Mouse (Mus musculus) hindbrain, postnatal 0 days (tissue): ENCODE measurements around the gene Lamc3. TPM values are rescaled to one million over a fixed set of nuclear protein-coding genes. Genes with fewer than 3 reads are reported as not detected.
A peak's percentile ranks its signal among the peaks of the same experiment; 100 is the strongest.

Experiments
- ATAC-seq: fragments of 200-750 bp; cut with Nextera tagmentation; 2 replicates; pipeline ENCODE4 v1.8.0; 2017; ENCODE audit warnings: mild to moderate bottlenecking, moderate TSS enrichment, moderate library complexity
- DNase-seq: peaks from one replicate; pipeline ENCODE4 v3.0.0-alpha.2; 2015; ENCODE audit warnings: low spot score
- H3K27ac ChIP-seq: fragments of 300-500 bp; sonication (generic); 2 replicates; pipeline ENCODE4 v1.5.1; 2014; ENCODE audit warnings: mild to moderate bottlenecking
- H3K27me3 ChIP-seq: fragments of 300-500 bp; sonication (generic); 2 replicates; pipeline ENCODE4 v1.6.1; 2014; ENCODE audit warnings: low read length, mixed read lengths; ENCODE audit not compliant: insufficient read depth
- H3K36me3 ChIP-seq: fragments of 300-500 bp; sonication (generic); 2 replicates; pipeline ENCODE4 v1.6.1; 2014; ENCODE audit warnings: low read length, mixed read lengths; ENCODE audit not compliant: insufficient read depth
- H3K4me1 ChIP-seq: fragments of 300-500 bp; sonication (generic); 2 replicates; pipeline ENCODE4 v1.6.1; 2014; ENCODE audit warnings: antibody characterized with exemption, low read length, mixed read lengths; ENCODE audit not compliant: insufficient read depth
- H3K4me2 ChIP-seq: fragments of 300-500 bp; sonication (generic); 2 replicates; pipeline ENCODE4 v1.6.1; 2014; ENCODE audit warnings: low read depth, mild to moderate bottlenecking, low read length, moderate library complexity, mixed read lengths
- H3K4me3 ChIP-seq: fragments of 300-500 bp; sonication (generic); 2 replicates; pipeline ENCODE4 v1.5.1; 2014; ENCODE audit warnings: low read length
- H3K9ac ChIP-seq: fragments of 300-500 bp; sonication (generic); replicated peaks from 2 replicates; pipeline ENCODE4 v1.6.1; 2014; ENCODE audit warnings: mild to moderate bottlenecking, low read length, moderate library complexity, mixed read lengths
- H3K9me3 ChIP-seq: fragments of 300-500 bp; sonication (generic); 2 replicates; pipeline ENCODE4 v1.6.1; 2016; ENCODE audit warnings: low read length, mixed read lengths
- CTCF ChIP-seq: IDR thresholded peaks from 2 replicates; pipeline ENCODE4 v1.5.1; 2016; ENCODE audit warnings: antibody characterized with exemption, control low read depth, low read depth
- WGBS: fragments of 180-500 bp; shearing (Covaris S2); extraction: QIAGEN DNeasy Blood & Tissue Kit; methylation state at CpG from one replicate; pipeline ENCODE4 v1.1.7; 2014; 5-methylcytosine and 5-hydroxymethylcytosine counted together
- polyA plus RNA-seq: library from polyadenylated mRNA; unstranded; fragments of >200 nt; fragmentation: Nextera tagmentation; extraction: Ambion mirVana; gene quantifications from 2 replicates; pipeline ENCODE4 v1.2.1, GENCODE M21; 2015
- total RNA-seq: library from RNA; depleted of rRNA; stranded (reverse); fragments of >200 nt; gene quantifications from 2 replicates; pipeline ENCODE4 v1.2.3, GENCODE M21; 2014

Gene Lamc3
- total and polyA plus RNA-seq, 2 experiments from 2014 or later, result 2.1 to 11.6 TPM

DNA sequence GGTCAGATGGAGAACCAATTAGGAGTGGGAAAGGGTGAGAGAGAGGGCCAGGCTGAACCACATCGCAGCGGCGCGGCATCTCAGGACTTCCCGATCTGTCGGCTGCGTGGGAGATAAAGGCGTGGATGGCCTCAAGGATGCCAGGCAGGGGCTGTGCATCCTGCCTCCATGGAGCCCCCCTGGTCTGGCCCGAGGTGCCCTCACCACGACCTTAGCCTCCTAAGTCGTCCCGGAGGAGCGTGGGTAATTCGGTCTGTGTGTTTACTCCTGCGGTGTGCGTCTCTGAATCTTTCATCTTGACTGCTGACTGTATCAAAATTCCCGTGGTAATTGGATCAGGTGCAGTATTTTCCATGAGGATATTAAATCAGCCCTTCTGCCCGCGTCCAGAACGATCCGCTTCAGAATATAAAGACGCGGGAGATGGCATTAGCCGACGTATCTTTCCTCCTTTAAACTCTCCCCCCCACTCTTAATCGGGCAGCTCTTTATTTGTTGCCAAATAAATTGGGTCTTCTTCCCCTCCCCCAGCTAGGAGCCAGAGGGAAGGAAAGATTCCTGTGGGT lies 12.7 kb upstream of the Lamc3 start:
- no peak for TF ChIP-seq CTCF
- H3K9me3 ChIP-seq, result no peaks in the 10 kb centered on the region
- H3K4me2 ChIP-seq, result 0 out of 2 replicates have a peak overlapping the region, but pooled peaks have one; percentile 10
- WGBS, result 52% methylated on average over 26 of the region's 26 CpGs
- no peak overlapping the region for H3K27ac ChIP-seq
- DNase-seq (no peak), ATAC-seq (no peak)
- no peak overlapping the region for H3K9ac ChIP-seq
- no peak overlapping the region for H3K4me3 ChIP-seq
- H3K27me3 ChIP-seq, result peaks cover 4% of the 10 kb centered on the region; the same call in 1 of the 2 replicates
- no peaks in the 10 kb centered on the region for H3K36me3 ChIP-seq
- H3K4me1 ChIP-seq, result no peaks in the 10 kb centered on the region

DNA sequence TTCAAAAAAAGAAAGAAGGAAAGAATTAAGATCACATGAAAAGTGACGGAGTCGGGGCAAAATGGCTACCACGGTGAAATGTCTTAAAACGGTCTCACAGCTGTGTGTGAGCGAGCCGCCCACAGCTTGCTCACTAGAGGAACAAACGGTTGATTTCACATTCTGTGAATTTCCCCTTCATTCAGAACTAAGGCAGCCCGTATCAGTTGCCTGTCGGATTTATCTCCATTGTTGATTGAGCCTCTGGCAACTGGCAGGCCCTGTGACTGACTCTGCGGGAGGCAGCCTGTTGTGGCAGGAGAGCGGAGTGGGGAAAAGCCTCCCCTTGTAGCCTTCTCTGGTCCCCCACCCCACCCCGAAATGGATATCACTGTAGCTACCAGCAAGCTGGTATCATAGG lies 10.6 kb upstream of the Lamc3 start:
- ATAC-seq (no peak), DNase-seq (no peak)
- no peak overlapping the region for H3K9ac ChIP-seq
- whole genome bisulfite sequencing, result 20% methylated on average over 12 of the region's 12 CpGs
- TF ChIP-seq CTCF, result no peak
- H3K27ac ChIP-seq, result no peak overlapping the region
- H3K36me3 ChIP-seq, result no peaks in the 10 kb centered on the region
- no peaks in the 10 kb centered on the region for H3K9me3 ChIP-seq
- no peaks in the 10 kb centered on the region for H3K4me1 ChIP-seq
- no peak overlapping the region for H3K4me3 ChIP-seq
- peaks cover 5% of the 10 kb centered on the region; the same call in 1 of the 2 replicates for H3K27me3 ChIP-seq
- H3K4me2 ChIP-seq, result no peak overlapping the region

DNA sequence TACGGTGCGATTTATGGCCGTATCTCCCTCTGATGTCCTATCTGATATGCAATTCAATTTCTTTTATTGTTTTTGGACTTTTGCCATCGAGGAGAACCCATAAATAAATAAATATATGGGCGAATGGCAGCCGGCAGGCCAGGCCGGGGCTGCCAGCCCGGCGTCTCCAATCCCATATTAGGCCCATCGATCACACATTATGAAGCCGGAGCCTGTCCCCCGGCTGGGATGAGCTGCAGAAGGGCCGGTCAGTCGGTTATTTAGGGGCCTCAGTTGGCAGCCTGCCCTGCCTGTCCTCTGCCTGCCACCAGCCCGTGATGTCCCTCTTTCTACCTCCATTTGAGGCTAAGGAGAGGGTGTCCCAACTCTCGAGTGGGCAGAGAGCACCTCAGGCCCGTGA lies 8.5 kb upstream of the Lamc3 start:
- Histone ChIP-seq H3K4me3 (no peak overlapping the region), H3K4me2 (no peak overlapping the region), H3K9me3 (no peaks in the 10 kb centered on the region), H3K27ac (no peak overlapping the region), H3K36me3 (no peaks in the 10 kb centered on the region), H3K27me3 (peaks cover 13% of the 10 kb centered on the region; the same call in 1 of the 2 replicates), H3K4me1 (no peaks in the 10 kb centered on the region), H3K9ac (no peak overlapping the region)
- 60% methylated on average over 17 of the region's 17 CpGs for WGBS
- TF ChIP-seq CTCF, result no peak
- DNase-seq (no peak), ATAC-seq (no peak)

DNA sequence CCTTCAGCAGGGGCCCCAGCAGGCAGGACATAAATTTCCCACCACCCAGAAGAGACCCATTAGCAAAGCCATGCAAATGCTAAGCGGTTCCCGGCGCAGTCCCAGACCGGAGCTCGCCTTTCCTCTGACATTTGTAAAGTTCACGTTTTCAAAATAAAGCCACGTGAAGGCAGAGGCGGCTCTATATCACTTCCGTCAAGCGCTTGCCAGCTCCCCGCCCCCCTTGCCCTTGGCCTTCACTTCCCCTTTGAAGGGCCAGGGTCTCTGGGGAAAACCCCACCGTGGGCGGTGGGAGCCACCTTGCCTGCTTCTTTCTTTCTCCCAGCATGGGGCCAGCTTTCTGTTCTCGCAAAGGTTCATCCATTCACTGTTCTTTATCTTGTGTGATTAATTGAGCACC lies 6.2 kb upstream of the Lamc3 start:
- Histone ChIP-seq H3K4me3 (no peak overlapping the region), H3K9ac (no peak overlapping the region), H3K9me3 (no peaks in the 10 kb centered on the region), H3K27ac (no peak overlapping the region), H3K27me3 (0 out of 2 replicates have a peak, but pooled peaks cover 8% of the 10 kb centered on the region), H3K4me2 (no peak overlapping the region), H3K4me1 (no peaks in the 10 kb centered on the region), H3K36me3 (no peaks in the 10 kb centered on the region)
- 11% methylated on average over 14 of the region's 14 CpGs for WGBS
- ATAC-seq (no peak), DNase-seq (no peak)
- TF ChIP-seq CTCF, result no peak

DNA sequence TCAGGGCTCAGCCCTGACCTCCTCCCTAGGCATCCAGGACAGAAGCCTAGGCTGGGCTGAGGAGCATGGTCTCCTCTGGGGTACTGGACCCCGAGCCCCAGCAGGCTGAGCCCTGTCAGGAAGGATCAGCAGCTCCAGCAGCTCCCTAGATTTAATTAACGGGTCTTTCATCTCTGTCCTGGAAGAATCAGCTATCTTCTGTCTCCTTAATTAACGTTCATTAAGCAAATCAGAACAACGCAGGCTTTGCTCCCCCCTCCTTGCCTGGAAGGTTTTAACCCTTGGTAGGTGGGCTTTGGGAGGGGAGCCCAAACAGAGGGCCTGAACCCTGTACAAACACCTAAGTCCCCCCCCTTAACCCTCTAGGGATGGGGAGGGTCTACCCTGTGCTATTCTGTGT lies 4.0 kb upstream of the Lamc3 start:
- Histone ChIP-seq H3K4me1 (no peaks in the 10 kb centered on the region), H3K4me2 (no peak overlapping the region), H3K27me3 (peaks cover 23% of the 10 kb centered on the region), H3K9me3 (no peaks in the 10 kb centered on the region), H3K4me3 (no peak overlapping the region), H3K27ac (no peak overlapping the region), H3K9ac (no peak overlapping the region), H3K36me3 (no peaks in the 10 kb centered on the region)
- TF ChIP-seq CTCF, result no peak
- 19% methylated on average over 4 of the region's 4 CpGs for WGBS
- no peak for DNase-seq
- ATAC-seq, result no peak

DNA sequence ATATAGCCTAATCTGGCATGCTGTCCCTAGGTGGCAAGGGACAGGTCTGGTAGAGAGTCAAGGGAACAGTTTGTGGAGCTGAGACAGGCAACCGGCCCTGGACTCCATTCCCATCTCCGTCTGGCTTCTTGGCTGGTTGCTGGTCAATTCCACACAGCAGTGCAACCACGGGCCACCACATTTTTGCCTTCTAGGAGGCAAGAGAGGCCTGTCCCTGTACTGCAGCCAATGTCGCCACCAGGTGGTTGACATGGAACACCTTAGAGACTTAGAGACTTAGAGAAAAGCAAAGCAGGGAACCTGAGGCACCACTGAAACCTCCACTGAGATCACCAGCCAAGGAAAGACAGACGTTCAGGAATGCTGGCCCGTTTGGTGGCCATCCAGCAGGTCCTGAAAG lies 2.3 kb upstream of the Lamc3 start:
- peak; percentile 72 for DNase-seq
- H3K36me3 ChIP-seq, result no peaks in the 10 kb centered on the region
- no peaks in the 10 kb centered on the region for H3K9me3 ChIP-seq
- no peak for ATAC-seq
- 40% methylated on average over 6 of the region's 6 CpGs for WGBS
- peak; percentile 74 for TF ChIP-seq CTCF
- no peak overlapping the region for H3K4me3 ChIP-seq
- H3K9ac ChIP-seq, result no peak overlapping the region
- H3K27ac ChIP-seq, result no peak overlapping the region
- no peaks in the 10 kb centered on the region for H3K4me1 ChIP-seq
- H3K4me2 ChIP-seq, result no peak overlapping the region
- peaks cover 29% of the 10 kb centered on the region for H3K27me3 ChIP-seq

DNA sequence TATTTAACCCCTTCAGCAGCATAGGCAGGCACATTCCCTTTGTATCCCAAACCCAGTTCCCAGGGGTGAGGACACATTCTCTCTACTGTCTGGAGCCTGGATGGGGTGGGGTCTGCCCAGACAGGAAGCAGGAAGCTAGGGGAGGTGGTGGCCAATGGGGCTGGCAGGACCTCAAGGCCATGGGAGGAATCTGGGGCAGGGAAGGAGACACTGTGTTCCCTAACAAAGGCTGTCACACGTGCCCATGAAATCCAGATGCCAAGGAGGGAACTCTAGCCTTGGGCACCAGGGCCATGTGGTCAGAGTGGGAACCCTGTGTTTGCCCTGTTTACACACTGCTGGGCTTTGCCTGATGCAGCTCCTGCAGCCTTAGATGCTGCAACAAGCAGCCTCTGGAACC lies 1.8 kb downstream of the Lamc3 start:
- Histone ChIP-seq H3K4me2 (no peak overlapping the region), H3K9ac (no peak overlapping the region), H3K27me3 (peaks cover 21% of the 10 kb centered on the region), H3K9me3 (no peaks in the 10 kb centered on the region), H3K27ac (no peak overlapping the region), H3K36me3 (no peaks in the 10 kb centered on the region), H3K4me1 (no peaks in the 10 kb centered on the region), H3K4me3 (no peak overlapping the region)
- no peak for DNase-seq
- no peak for ATAC-seq
- WGBS, result 39% methylated on average over 1 of the region's 1 CpGs
- TF ChIP-seq CTCF, result no peak
